Mouse (Mus musculus): ENCODE measurements around the gene Olfr402. TPM values are rescaled to one million over a fixed set of nuclear protein-coding genes. Genes with fewer than 3 reads are reported as not detected.
"Not testable (repeated sequence)": the region's sequence is repeated elsewhere in the genome, so short reads cannot be mapped to it uniquely, and the experiment has no call there.

The Olfr402 gene
- not detected in 2 replicates for polyA plus RNA-seq (2014; fragmentation: Nextera tagmentation; extraction: Ambion mirVana)

DNA sequence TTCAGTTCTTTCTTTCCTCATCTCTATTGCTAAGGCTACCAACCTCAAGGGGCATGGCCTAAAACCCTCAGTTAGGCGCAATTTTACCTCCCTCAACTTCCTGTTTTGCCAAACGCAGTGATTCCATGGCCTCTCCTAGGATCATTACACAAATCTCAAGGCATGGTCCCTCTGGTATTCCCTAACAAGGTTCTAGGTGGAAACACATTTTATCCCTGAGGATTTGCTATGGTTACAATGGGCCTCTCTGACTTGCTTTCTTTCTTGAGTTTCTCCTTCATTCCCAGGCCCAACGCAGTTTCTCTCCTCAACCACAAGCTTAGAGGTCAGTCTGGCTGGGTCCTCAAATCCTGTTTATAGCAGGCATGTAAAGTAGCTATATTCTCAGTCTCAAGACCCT is at the start of gene Olfr402:
Gene Olfr402 (plus strand): TSS at position 301 of the 400 bp plus-strand sequence.
- TF ChIP-seq CTCF (IDR thresholded peaks at IDR 0.05; ENCODE audit: low read depth): no peak
- no peak for ATAC-seq (ENCODE audit: insufficient read depth)
- H3K27me3 ChIP-seq (ENCODE audit: insufficient read depth, low read length): no peaks in the 10 kb centered on the region
- 59% methylated on average over 3 of the region's 3 CpGs for WGBS
- H3K9ac ChIP-seq: no peak within 1 kb of the TSS
- no peak within 1 kb of the TSS for H3K27ac ChIP-seq (ENCODE audit: low read depth)
- no peak within 1 kb of the TSS for H3K4me2 ChIP-seq
- no peak for DNase-seq
- H3K4me3 ChIP-seq (ENCODE audit: low read depth, low read length): no peak within 1 kb of the TSS
- no peaks in the 10 kb centered on the region for H3K4me1 ChIP-seq (ENCODE audit: insufficient read depth)
- H3K36me3 ChIP-seq (ENCODE audit: insufficient read depth): no peaks in the 10 kb centered on the region
- H3K9me3 ChIP-seq (ENCODE audit: low read depth, low read length): no peaks in the 10 kb centered on the region

GRCm38 (mm10) chr11:74105066-74105465 is 48.3 kb upstream of the Olfr402 start:
- H3K36me3 ChIP-seq (ENCODE audit: insufficient read depth): no peaks in the 10 kb centered on the region
- H3K9ac ChIP-seq: no peak overlapping the region
- WGBS: 26% methylated on average over 5 of the region's 5 CpGs
- H3K27me3 ChIP-seq (ENCODE audit: insufficient read depth, low read length): no peaks in the 10 kb centered on the region
- DNase-seq (no peak), ATAC-seq (ENCODE audit: insufficient read depth) (no peak)
- no peaks in the 10 kb centered on the region for H3K4me1 ChIP-seq (ENCODE audit: insufficient read depth)
- H3K27ac ChIP-seq (ENCODE audit: low read depth): no peak overlapping the region
- no peak overlapping the region for H3K4me3 ChIP-seq (ENCODE audit: low read depth, low read length)
- no peak for TF ChIP-seq CTCF (IDR thresholded peaks at IDR 0.05; ENCODE audit: low read depth)
- no peak overlapping the region for H3K4me2 ChIP-seq
- peaks cover 5% of the 10 kb centered on the region; the same call in 1 of the 2 replicates for H3K9me3 ChIP-seq (ENCODE audit: low read depth, low read length)

DNA sequence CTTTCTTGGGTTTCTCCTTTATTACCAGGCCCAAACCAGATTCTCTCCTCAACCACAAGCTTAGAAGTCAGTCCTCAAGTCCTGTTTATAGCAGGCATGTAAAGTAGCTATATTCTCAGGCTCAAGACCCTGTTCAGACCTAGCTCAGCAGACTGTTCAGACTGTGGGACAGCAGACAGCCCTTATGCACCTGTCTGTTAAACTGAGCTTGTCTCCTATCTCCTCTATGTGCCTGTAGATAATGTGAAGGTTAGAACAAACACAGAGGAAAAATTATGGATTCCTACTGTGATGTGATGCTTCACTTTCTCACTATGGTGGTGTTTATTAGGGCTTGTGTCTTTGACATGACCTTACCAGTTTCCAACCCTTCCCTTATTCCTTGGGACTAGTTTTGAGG is 39.9 kb upstream of the Olfr402 start, which contains the start of gene Olfr401:
Gene Olfr401 (plus strand): TSS at position 301 of the 400 bp plus-strand sequence.
- Histone ChIP-seq H3K27me3 (ENCODE audit: insufficient read depth, low read length) (no peaks in the 10 kb centered on the region), H3K4me1 (ENCODE audit: insufficient read depth) (no peaks in the 10 kb centered on the region), H3K4me3 (ENCODE audit: low read depth, low read length) (no peak within 1 kb of the TSS), H3K36me3 (ENCODE audit: insufficient read depth) (no peaks in the 10 kb centered on the region), H3K4me2 (no peak within 1 kb of the TSS), H3K9ac (no peak within 1 kb of the TSS), H3K27ac (ENCODE audit: low read depth) (no peak within 1 kb of the TSS), H3K9me3 (ENCODE audit: low read depth, low read length) (peaks cover 5% of the 10 kb centered on the region; the same call in 1 of the 2 replicates)
- ATAC-seq (ENCODE audit: insufficient read depth) (no peak), DNase-seq (no peak)
- TF ChIP-seq CTCF (IDR thresholded peaks at IDR 0.05; ENCODE audit: low read depth): no peak

- H3K9ac ChIP-seq; H3K4me1 ChIP-seq (ENCODE audit: insufficient read depth); DNase-seq; H3K4me2 ChIP-seq; H3K27me3 ChIP-seq (ENCODE audit: insufficient read depth, low read length); H3K36me3 ChIP-seq (ENCODE audit: insufficient read depth); H3K9me3 ChIP-seq (ENCODE audit: low read depth, low read length); H3K27ac ChIP-seq (ENCODE audit: low read depth); ATAC-seq (ENCODE audit: insufficient read depth); H3K4me3 ChIP-seq (ENCODE audit: low read depth, low read length): not testable (repeated sequence)
- 19% methylated on average over 1 of the region's 1 CpGs for WGBS
Observed at GRCm38 (mm10) chr11:74140001-74140400, 13.3 kb upstream of the Olfr402 start.

DNA sequence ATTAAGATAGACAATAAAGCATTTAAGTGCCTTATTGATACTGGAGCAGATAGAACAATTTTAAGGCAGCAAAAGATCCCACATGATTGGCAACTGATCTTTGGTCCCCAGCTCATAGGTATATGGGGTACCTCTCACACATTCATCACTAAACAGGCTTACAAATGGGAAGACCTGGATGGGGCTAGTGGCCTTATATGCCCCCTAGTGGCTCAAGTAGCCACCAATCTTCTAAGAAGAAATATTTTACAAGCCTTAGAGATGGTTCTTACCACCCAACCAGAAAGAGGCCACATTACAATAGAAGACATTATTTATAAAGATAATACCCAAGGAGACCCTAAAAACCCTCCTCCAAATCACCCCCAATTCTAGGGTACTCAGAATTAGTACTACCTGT is 7.5 kb upstream of the Olfr402 start:
- H3K4me2 ChIP-seq: no peak overlapping the region
- no peaks in the 10 kb centered on the region for H3K27me3 ChIP-seq (ENCODE audit: insufficient read depth, low read length)
- no peak overlapping the region for H3K27ac ChIP-seq (ENCODE audit: low read depth)
- H3K4me3 ChIP-seq (ENCODE audit: low read depth, low read length): no peak overlapping the region
- H3K9me3 ChIP-seq (ENCODE audit: low read depth, low read length): no peaks in the 10 kb centered on the region
- no peaks in the 10 kb centered on the region for H3K36me3 ChIP-seq (ENCODE audit: insufficient read depth)
- no peaks in the 10 kb centered on the region for H3K4me1 ChIP-seq (ENCODE audit: insufficient read depth)
- DNase-seq: no peak
- TF ChIP-seq CTCF (IDR thresholded peaks at IDR 0.05; ENCODE audit: low read depth): no peak
- no peak for ATAC-seq (ENCODE audit: insufficient read depth)
- H3K9ac ChIP-seq: no peak overlapping the region

GRCm38 (mm10) chr11:74168771-74169170 is 15.4 kb downstream of the Olfr402 start:
- Histone ChIP-seq H3K4me1 (ENCODE audit: insufficient read depth) (no peaks in the 10 kb centered on the region), H3K4me2 (no peak overlapping the region), H3K9ac (no peak overlapping the region), H3K9me3 (ENCODE audit: low read depth, low read length) (no peaks in the 10 kb centered on the region), H3K27me3 (ENCODE audit: insufficient read depth, low read length) (no peaks in the 10 kb centered on the region), H3K4me3 (ENCODE audit: low read depth, low read length) (no peak overlapping the region), H3K36me3 (ENCODE audit: insufficient read depth) (no peaks in the 10 kb centered on the region), H3K27ac (ENCODE audit: low read depth) (no peak overlapping the region)
- no peak for DNase-seq
- ATAC-seq (ENCODE audit: insufficient read depth): no peak
- TF ChIP-seq CTCF (IDR thresholded peaks at IDR 0.05; ENCODE audit: low read depth): no peak

- Histone ChIP-seq H3K27ac (ENCODE audit: low read depth) (no peak overlapping the region), H3K36me3 (ENCODE audit: insufficient read depth) (no peaks in the 10 kb centered on the region), H3K4me1 (ENCODE audit: insufficient read depth) (no peaks in the 10 kb centered on the region), H3K9ac (no peak overlapping the region), H3K4me3 (ENCODE audit: low read depth, low read length) (no peak overlapping the region), H3K4me2 (no peak overlapping the region), H3K27me3 (ENCODE audit: insufficient read depth, low read length) (no peaks in the 10 kb centered on the region), H3K9me3 (ENCODE audit: low read depth, low read length) (0 out of 2 replicates have a peak, but pooled peaks cover 2% of the 10 kb centered on the region)
- DNase-seq (no peak), ATAC-seq (ENCODE audit: insufficient read depth) (no peak)
- TF ChIP-seq CTCF (IDR thresholded peaks at IDR 0.05; ENCODE audit: low read depth): no peak
- 67% methylated on average over 4 of the region's 4 CpGs for WGBS
Observed at GRCm38 (mm10) chr11:74183168-74183567, 29.8 kb downstream of the Olfr402 start.

- ATAC-seq (ENCODE audit: insufficient read depth) (no peak), DNase-seq (no peak)
- H3K4me2 ChIP-seq: no peak overlapping the region
- no peak overlapping the region for H3K9ac ChIP-seq
- H3K27me3 ChIP-seq (ENCODE audit: insufficient read depth, low read length): no peaks in the 10 kb centered on the region
- WGBS: 69% methylated on average over 4 of the region's 4 CpGs
- no peak for TF ChIP-seq CTCF (IDR thresholded peaks at IDR 0.05; ENCODE audit: low read depth)
- H3K9me3 ChIP-seq (ENCODE audit: low read depth, low read length): no peaks in the 10 kb centered on the region
- H3K27ac ChIP-seq (ENCODE audit: low read depth): no peak overlapping the region
- no peaks in the 10 kb centered on the region for H3K4me1 ChIP-seq (ENCODE audit: insufficient read depth)
- H3K4me3 ChIP-seq (ENCODE audit: low read depth, low read length): no peak overlapping the region
- no peaks in the 10 kb centered on the region for H3K36me3 ChIP-seq (ENCODE audit: insufficient read depth)
Observed at GRCm38 (mm10) chr11:74183745-74184144, 30.4 kb downstream of the Olfr402 start.

Measured in lung, embryonic 14.5 days (tissue).